Mouse (Mus musculus): Measurements from ENCODE around the gene AI854703. TPM values are rescaled to one million over a fixed set of nuclear protein-coding genes. Genes with fewer than 3 reads are reported as not detected.

The AI854703 gene
- 20.5 and 26.9 TPM in 2 replicates for polyA plus RNA-seq (2014; fragmentation: Nextera tagmentation; extraction: Ambion mirVana)

- H3K4me3 ChIP-seq (ENCODE audit: low read depth, low read length): peak within 1 kb of the TSS; percentile 48
- peaks cover 4% of the 10 kb centered on the region; the same call in 1 of the 2 replicates for H3K4me1 ChIP-seq (ENCODE audit: control insufficient read depth, insufficient read depth, low read length)
- H3K9me3 ChIP-seq (ENCODE audit: control insufficient read depth, low read length): no peaks in the 10 kb centered on the region
- peak within 1 kb of the TSS; percentile 73 for H3K4me2 ChIP-seq (ENCODE audit: low read depth, low read length)
- ATAC-seq (ENCODE audit: low read depth): no peak
- 31% methylated on average over 8 of the region's 8 CpGs for WGBS
- no peaks in the 10 kb centered on the region for H3K36me3 ChIP-seq (ENCODE audit: control insufficient read depth, insufficient read depth, low read length)
- no peak within 1 kb of the TSS for H3K27ac ChIP-seq (ENCODE audit: low read depth, low read length)
- H3K27me3 ChIP-seq (ENCODE audit: control insufficient read depth, insufficient read depth, low read length): 0 out of 2 replicates have a peak, but pooled peaks cover 7% of the 10 kb centered on the region
- peak within 1 kb of the TSS; percentile 55 for H3K9ac ChIP-seq (replicated peaks; ENCODE audit: low read depth, low read length)
Observed at GRCm38 (mm10) chr6:48626464-48626863, at the start of gene AI854703. Gene AI854703 (plus strand): TSS chr6:48626764.

- no peak overlapping the region for H3K9ac ChIP-seq (replicated peaks; ENCODE audit: low read depth, low read length)
- no peak overlapping the region for H3K4me2 ChIP-seq (ENCODE audit: low read depth, low read length)
- H3K9me3 ChIP-seq (ENCODE audit: control insufficient read depth, low read length): no peaks in the 10 kb centered on the region
- no peaks in the 10 kb centered on the region for H3K4me1 ChIP-seq (ENCODE audit: control insufficient read depth, insufficient read depth, low read length)
- 68% methylated on average over 5 of the region's 5 CpGs for WGBS
- no peak overlapping the region for H3K4me3 ChIP-seq (ENCODE audit: low read depth, low read length)
- no peaks in the 10 kb centered on the region for H3K36me3 ChIP-seq (ENCODE audit: control insufficient read depth, insufficient read depth, low read length)
- no peaks in the 10 kb centered on the region for H3K27me3 ChIP-seq (ENCODE audit: control insufficient read depth, insufficient read depth, low read length)
- no peak overlapping the region for H3K27ac ChIP-seq (ENCODE audit: low read depth, low read length)
- ATAC-seq (ENCODE audit: low read depth): no peak
Observed at GRCm38 (mm10) chr6:48578736-48579135, 47.8 kb upstream of the AI854703 start.

- no peaks in the 10 kb centered on the region for H3K36me3 ChIP-seq (ENCODE audit: control insufficient read depth, insufficient read depth, low read length)
- no peak overlapping the region for H3K4me2 ChIP-seq (ENCODE audit: low read depth, low read length)
- H3K9me3 ChIP-seq (ENCODE audit: control insufficient read depth, low read length): no peaks in the 10 kb centered on the region
- no peak overlapping the region for H3K4me3 ChIP-seq (ENCODE audit: low read depth, low read length)
- H3K9ac ChIP-seq (replicated peaks; ENCODE audit: low read depth, low read length): no peak overlapping the region
- H3K27ac ChIP-seq (ENCODE audit: low read depth, low read length): no peak overlapping the region
- WGBS: 55% methylated on average over 5 of the region's 5 CpGs
- no peaks in the 10 kb centered on the region for H3K4me1 ChIP-seq (ENCODE audit: control insufficient read depth, insufficient read depth, low read length)
- no peak for ATAC-seq (ENCODE audit: low read depth)
- H3K27me3 ChIP-seq (ENCODE audit: control insufficient read depth, insufficient read depth, low read length): no peaks in the 10 kb centered on the region
Observed at GRCm38 (mm10) chr6:48579215-48579648, 47.3 kb upstream of the AI854703 start.

GRCm38 (mm10) chr6:48581257-48581656 lies 45.3 kb upstream of the AI854703 start:
- ATAC-seq (ENCODE audit: low read depth): no peak
- Histone ChIP-seq H3K27ac (ENCODE audit: low read depth, low read length) (no peak overlapping the region), H3K4me2 (ENCODE audit: low read depth, low read length) (no peak overlapping the region), H3K36me3 (ENCODE audit: control insufficient read depth, insufficient read depth, low read length) (no peaks in the 10 kb centered on the region), H3K4me1 (ENCODE audit: control insufficient read depth, insufficient read depth, low read length) (no peaks in the 10 kb centered on the region), H3K9me3 (ENCODE audit: control insufficient read depth, low read length) (no peaks in the 10 kb centered on the region), H3K9ac (replicated peaks; ENCODE audit: low read depth, low read length) (no peak overlapping the region), H3K4me3 (ENCODE audit: low read depth, low read length) (no peak overlapping the region), H3K27me3 (ENCODE audit: control insufficient read depth, insufficient read depth, low read length) (no peaks in the 10 kb centered on the region)
- WGBS: 50% methylated on average over 3 of the region's 3 CpGs

- Histone ChIP-seq H3K4me1 (ENCODE audit: control insufficient read depth, insufficient read depth, low read length) (no peaks in the 10 kb centered on the region), H3K4me2 (ENCODE audit: low read depth, low read length) (no peak overlapping the region), H3K27me3 (ENCODE audit: control insufficient read depth, insufficient read depth, low read length) (no peaks in the 10 kb centered on the region), H3K4me3 (ENCODE audit: low read depth, low read length) (no peak overlapping the region), H3K27ac (ENCODE audit: low read depth, low read length) (no peak overlapping the region), H3K36me3 (ENCODE audit: control insufficient read depth, insufficient read depth, low read length) (no peaks in the 10 kb centered on the region), H3K9ac (replicated peaks; ENCODE audit: low read depth, low read length) (no peak overlapping the region), H3K9me3 (ENCODE audit: control insufficient read depth, low read length) (no peaks in the 10 kb centered on the region)
- ATAC-seq (ENCODE audit: low read depth): peak; percentile 44
- whole genome bisulfite sequencing: 66% methylated on average over 3 of the region's 3 CpGs
Observed at GRCm38 (mm10) chr6:48582037-48582436, 44.5 kb upstream of the AI854703 start.

GRCm38 (mm10) chr6:48589194-48589750 lies 37.3 kb upstream of the AI854703 start, which contains the start of gene Gm45021:
Gene Gm45021 (plus strand): TSS chr6:48589610.
- H3K4me3 ChIP-seq (ENCODE audit: low read depth, low read length): no peak within 1 kb of the TSS
- H3K27me3 ChIP-seq (ENCODE audit: control insufficient read depth, insufficient read depth, low read length): no peaks in the 10 kb centered on the region
- H3K36me3 ChIP-seq (ENCODE audit: control insufficient read depth, insufficient read depth, low read length): no peaks in the 10 kb centered on the region
- H3K4me1 ChIP-seq (ENCODE audit: control insufficient read depth, insufficient read depth, low read length): peaks cover 7% of the 10 kb centered on the region; the same call in 1 of the 2 replicates
- no peak for ATAC-seq (ENCODE audit: low read depth)
- H3K9ac ChIP-seq (replicated peaks; ENCODE audit: low read depth, low read length): no peak within 1 kb of the TSS
- no peak within 1 kb of the TSS for H3K27ac ChIP-seq (ENCODE audit: low read depth, low read length)
- H3K4me2 ChIP-seq (ENCODE audit: low read depth, low read length): no peak within 1 kb of the TSS
- H3K9me3 ChIP-seq (ENCODE audit: control insufficient read depth, low read length): no peaks in the 10 kb centered on the region
- WGBS: 68% methylated on average over 6 of the region's 6 CpGs

GRCm38 (mm10) chr6:48591221-48591845 lies 35.2 kb upstream of the AI854703 start:
- no peak overlapping the region for H3K27ac ChIP-seq (ENCODE audit: low read depth, low read length)
- no peaks in the 10 kb centered on the region for H3K27me3 ChIP-seq (ENCODE audit: control insufficient read depth, insufficient read depth, low read length)
- H3K4me3 ChIP-seq (ENCODE audit: low read depth, low read length): no peak overlapping the region
- 38% methylated on average over 3 of the region's 3 CpGs for WGBS
- H3K9ac ChIP-seq (replicated peaks; ENCODE audit: low read depth, low read length): no peak overlapping the region
- H3K36me3 ChIP-seq (ENCODE audit: control insufficient read depth, insufficient read depth, low read length): peaks cover 3% of the 10 kb centered on the region
- no peak for ATAC-seq (ENCODE audit: low read depth)
- no peak overlapping the region for H3K4me2 ChIP-seq (ENCODE audit: low read depth, low read length)
- H3K4me1 ChIP-seq (ENCODE audit: control insufficient read depth, insufficient read depth, low read length): peaks cover 16% of the 10 kb centered on the region
- H3K9me3 ChIP-seq (ENCODE audit: control insufficient read depth, low read length): peaks cover 2% of the 10 kb centered on the region; the same call in 1 of the 2 replicates

GRCm38 (mm10) chr6:48591871-48592270 lies 34.7 kb upstream of the AI854703 start:
- no peaks in the 10 kb centered on the region for H3K27me3 ChIP-seq (ENCODE audit: control insufficient read depth, insufficient read depth, low read length)
- H3K9ac ChIP-seq (replicated peaks; ENCODE audit: low read depth, low read length): no peak overlapping the region
- H3K36me3 ChIP-seq (ENCODE audit: control insufficient read depth, insufficient read depth, low read length): peaks cover 8% of the 10 kb centered on the region
- H3K4me1 ChIP-seq (ENCODE audit: control insufficient read depth, insufficient read depth, low read length): peaks cover 16% of the 10 kb centered on the region
- no peak overlapping the region for H3K4me3 ChIP-seq (ENCODE audit: low read depth, low read length)
- no peak for ATAC-seq (ENCODE audit: low read depth)
- H3K27ac ChIP-seq (ENCODE audit: low read depth, low read length): no peak overlapping the region
- peaks cover 8% of the 10 kb centered on the region for H3K9me3 ChIP-seq (ENCODE audit: control insufficient read depth, low read length)
- 86% methylated on average over 6 of the region's 6 CpGs for WGBS
- H3K4me2 ChIP-seq (ENCODE audit: low read depth, low read length): no peak overlapping the region
